Mouse (Mus musculus): ENCODE measurements at regions not wholly inside any gene's neighbourhood (a gene's known extent, or its start where the extent isn't known, plus 50 kb on each side); places are given as distances from the start of the nearest gene placed in this dataset.

- TF ChIP-seq CTCF (IDR thresholded peaks at IDR 0.05; ENCODE audit: extremely low read depth, insufficient read depth, low read length) (no peak), POLR2A (IDR thresholded peaks at IDR 0.05; ENCODE audit: extremely low read depth, insufficient read depth, low read length) (no peak)
Measured at GRCm38 (mm10) chr16:73096091-73097083, 788.3 kb downstream of the Robo1 start.

All from cortical plate, adult 2 months (tissue).